Mouse (Mus musculus): ENCODE data around the gene Slc12a5. TPM values are rescaled to one million over a fixed set of nuclear protein-coding genes. Genes with fewer than 3 reads are reported as not detected.
A peak's percentile ranks its signal among the peaks of the same experiment; 100 is the strongest.

Gene Slc12a5
- total and polyA plus RNA-seq, 2 experiments from 2014 or later = 41.6 to 139 TPM

- Histone ChIP-seq H3K27ac (ENCODE audit: low read depth, low read length) (no peak overlapping the region), H3K4me3 (ENCODE audit: low read depth, low read length) (no peak overlapping the region), H3K27me3 (ENCODE audit: insufficient read depth, low read length) (no peaks in the 10 kb centered on the region), H3K4me2 (ENCODE audit: low read depth) (no peak overlapping the region), H3K9ac (no peak overlapping the region), H3K9me3 (ENCODE audit: low read length) (no peaks in the 10 kb centered on the region), H3K4me1 (ENCODE audit: insufficient read depth) (no peaks in the 10 kb centered on the region; the same call in 1 of the 2 replicates), H3K36me3 (ENCODE audit: insufficient read depth) (no peaks in the 10 kb centered on the region; the same call in 1 of the 2 replicates)
- no peak for TF ChIP-seq CTCF (IDR thresholded peaks at IDR 0.05; ENCODE audit: low read depth)
- 67% methylated on average over 10 of the region's 10 CpGs for WGBS
- DNase-seq (no peak), ATAC-seq (no peak)
These were observed 43.2 kb upstream of the Slc12a5 start for GRCm38 (mm10) chr2:164917371-164917770.

DNA sequence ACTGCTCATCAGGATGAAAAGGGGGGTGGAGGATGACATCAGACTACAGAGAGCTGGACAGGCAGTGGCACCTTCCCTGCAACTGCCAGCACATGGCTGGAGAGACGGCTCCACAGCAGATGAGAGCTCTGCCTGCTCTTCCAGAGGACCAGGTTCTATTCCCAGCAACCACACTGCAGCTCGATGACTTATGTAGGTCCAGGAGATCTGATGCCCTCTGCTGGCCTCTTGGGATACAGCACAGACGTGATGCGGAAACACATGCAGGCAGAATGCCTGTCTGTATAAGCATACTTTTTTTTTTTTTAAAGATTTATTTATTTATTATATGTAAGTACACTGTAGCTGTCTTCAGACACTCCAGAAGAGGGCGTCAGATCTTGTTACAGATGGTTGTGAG, 42.3 kb upstream of the Slc12a5 start:
- Histone ChIP-seq H3K9me3 (ENCODE audit: low read length) (no peaks in the 10 kb centered on the region), H3K36me3 (ENCODE audit: insufficient read depth) (no peaks in the 10 kb centered on the region; the same call in 1 of the 2 replicates), H3K4me2 (ENCODE audit: low read depth) (no peak overlapping the region), H3K9ac (no peak overlapping the region), H3K27ac (ENCODE audit: low read depth, low read length) (no peak overlapping the region), H3K4me1 (ENCODE audit: insufficient read depth) (no peaks in the 10 kb centered on the region), H3K27me3 (ENCODE audit: insufficient read depth, low read length) (no peaks in the 10 kb centered on the region), H3K4me3 (ENCODE audit: low read depth, low read length) (no peak overlapping the region)
- TF ChIP-seq CTCF (IDR thresholded peaks at IDR 0.05; ENCODE audit: low read depth) = peak; percentile 60
- ATAC-seq = peak; percentile 28; the same call in 1 of the 2 replicates
- peak; percentile 52 for DNase-seq
- WGBS = 60% methylated on average over 4 of the region's 5 CpGs

DNA sequence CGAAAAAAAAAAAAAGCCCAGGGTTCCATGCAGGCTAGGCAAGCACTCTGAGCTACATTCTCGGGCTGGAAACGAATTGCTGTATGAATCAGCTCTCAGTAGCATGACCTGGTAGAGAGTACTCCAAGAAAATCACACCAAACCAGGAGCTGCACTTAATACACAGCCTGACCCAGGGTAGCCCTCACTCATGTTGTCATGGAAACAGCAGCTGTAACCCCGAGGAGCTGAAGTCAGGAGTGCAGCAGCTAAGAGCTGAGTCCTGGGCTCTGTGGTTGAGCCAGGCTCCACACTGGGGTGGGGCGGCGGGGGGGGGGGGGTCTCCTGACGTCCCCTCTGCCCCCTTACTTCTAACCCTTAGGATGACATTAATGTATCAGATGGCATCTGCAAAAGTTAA, 38.6 kb upstream of the Slc12a5 start:
- Histone ChIP-seq H3K4me2 (ENCODE audit: low read depth) (no peak overlapping the region), H3K4me1 (ENCODE audit: insufficient read depth) (no peaks in the 10 kb centered on the region), H3K27ac (ENCODE audit: low read depth, low read length) (no peak overlapping the region), H3K27me3 (ENCODE audit: insufficient read depth, low read length) (no peaks in the 10 kb centered on the region), H3K36me3 (ENCODE audit: insufficient read depth) (no peaks in the 10 kb centered on the region; the same call in 1 of the 2 replicates), H3K9me3 (ENCODE audit: low read length) (no peaks in the 10 kb centered on the region), H3K9ac (no peak overlapping the region), H3K4me3 (ENCODE audit: low read depth, low read length) (no peak overlapping the region)
- no peak for TF ChIP-seq CTCF (IDR thresholded peaks at IDR 0.05; ENCODE audit: low read depth)
- ATAC-seq (peak; percentile 44; the same call in 1 of the 2 replicates), DNase-seq (no peak)
- WGBS = 60% methylated on average over 7 of the region's 7 CpGs

DNA sequence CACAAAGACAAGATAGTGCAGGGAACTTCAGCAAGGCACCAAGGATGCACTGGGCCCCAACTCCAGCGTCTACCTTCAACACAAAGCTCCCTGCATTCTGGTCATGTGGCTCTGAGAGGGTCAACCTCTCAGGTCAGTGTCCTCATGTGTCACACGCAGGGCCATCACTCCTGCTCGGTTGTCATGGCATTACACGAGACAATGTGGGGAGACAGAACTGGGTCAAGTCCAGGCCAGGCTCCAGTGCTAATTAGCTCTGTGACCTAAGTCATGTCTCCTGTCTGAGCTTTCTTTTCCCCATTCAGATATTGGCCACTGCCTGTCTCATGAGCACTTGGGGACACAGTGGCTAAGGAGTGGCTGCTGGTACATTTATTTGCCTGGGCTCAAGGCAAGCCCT, 37.3 kb upstream of the Slc12a5 start:
- ATAC-seq (no peak), DNase-seq (no peak)
- no peak for TF ChIP-seq CTCF (IDR thresholded peaks at IDR 0.05; ENCODE audit: low read depth)
- Histone ChIP-seq H3K9ac (no peak overlapping the region), H3K4me3 (ENCODE audit: low read depth, low read length) (no peak overlapping the region), H3K27ac (ENCODE audit: low read depth, low read length) (no peak overlapping the region), H3K36me3 (ENCODE audit: insufficient read depth) (no peaks in the 10 kb centered on the region; the same call in 1 of the 2 replicates), H3K9me3 (ENCODE audit: low read length) (no peaks in the 10 kb centered on the region), H3K4me1 (ENCODE audit: insufficient read depth) (no peaks in the 10 kb centered on the region), H3K4me2 (ENCODE audit: low read depth) (no peak overlapping the region), H3K27me3 (ENCODE audit: insufficient read depth, low read length) (no peaks in the 10 kb centered on the region)
- WGBS = 68% methylated on average over 4 of the region's 4 CpGs

- no peaks in the 10 kb centered on the region for H3K27me3 ChIP-seq (ENCODE audit: insufficient read depth, low read length)
- peak; percentile 85 for DNase-seq
- H3K9ac ChIP-seq = no peak overlapping the region
- no peaks in the 10 kb centered on the region; the same call in 1 of the 2 replicates for H3K36me3 ChIP-seq (ENCODE audit: insufficient read depth)
- no peaks in the 10 kb centered on the region for H3K4me1 ChIP-seq (ENCODE audit: insufficient read depth)
- WGBS = 25% methylated on average over 11 of the region's 11 CpGs
- ATAC-seq = peak; percentile 75
- H3K9me3 ChIP-seq (ENCODE audit: low read length) = no peaks in the 10 kb centered on the region
- no peak overlapping the region for H3K4me3 ChIP-seq (ENCODE audit: low read depth, low read length)
- no peak overlapping the region for H3K4me2 ChIP-seq (ENCODE audit: low read depth)
- TF ChIP-seq CTCF (IDR thresholded peaks at IDR 0.05; ENCODE audit: low read depth) = peak; percentile 82
- no peak overlapping the region for H3K27ac ChIP-seq (ENCODE audit: low read depth, low read length)
These were observed 36.3 kb upstream of the Slc12a5 start for GRCm38 (mm10) chr2:164924100-164924857.

GRCm38 (mm10) chr2:164930706-164931581, 29.7 kb upstream of the Slc12a5 start:
- no peaks in the 10 kb centered on the region for H3K36me3 ChIP-seq (ENCODE audit: insufficient read depth)
- no peak for TF ChIP-seq CTCF (IDR thresholded peaks at IDR 0.05; ENCODE audit: low read depth)
- H3K9ac ChIP-seq = no peak overlapping the region
- no peak overlapping the region for H3K4me3 ChIP-seq (ENCODE audit: low read depth, low read length)
- no peak for DNase-seq
- no peaks in the 10 kb centered on the region for H3K27me3 ChIP-seq (ENCODE audit: insufficient read depth, low read length)
- H3K9me3 ChIP-seq (ENCODE audit: low read length) = no peaks in the 10 kb centered on the region
- ATAC-seq = no peak
- no peak overlapping the region for H3K27ac ChIP-seq (ENCODE audit: low read depth, low read length)
- 63% methylated on average over 11 of the region's 11 CpGs for WGBS
- H3K4me2 ChIP-seq (ENCODE audit: low read depth) = no peak overlapping the region
- H3K4me1 ChIP-seq (ENCODE audit: insufficient read depth) = no peaks in the 10 kb centered on the region

- DNase-seq (no peak), ATAC-seq (no peak)
- no peak overlapping the region for H3K4me2 ChIP-seq (ENCODE audit: low read depth)
- no peak overlapping the region for H3K27ac ChIP-seq (ENCODE audit: low read depth, low read length)
- peaks cover 6% of the 10 kb centered on the region for H3K4me1 ChIP-seq (ENCODE audit: insufficient read depth)
- no peak for TF ChIP-seq CTCF (IDR thresholded peaks at IDR 0.05; ENCODE audit: low read depth)
- no peaks in the 10 kb centered on the region for H3K9me3 ChIP-seq (ENCODE audit: low read length)
- H3K9ac ChIP-seq = no peak overlapping the region
- no peaks in the 10 kb centered on the region for H3K36me3 ChIP-seq (ENCODE audit: insufficient read depth)
- H3K4me3 ChIP-seq (ENCODE audit: low read depth, low read length) = no peak overlapping the region
- 38% methylated on average over 10 of the region's 10 CpGs for WGBS
- H3K27me3 ChIP-seq (ENCODE audit: insufficient read depth, low read length) = no peaks in the 10 kb centered on the region
These were observed 27.1 kb upstream of the Slc12a5 start for GRCm38 (mm10) chr2:164933534-164933933.
